Mouse (Mus musculus) c-Kit-negative CD71-positive TER-119-positive erythroid progenitor cells, embryonic 14.5 days (primary cell): ENCODE data around the gene 9330182L06Rik.

Source experiments
- DNase-seq: peaks from one replicate; pipeline ENCODE4 v3.0.0-alpha.2; 2013; ENCODE audit warnings: low read depth, low spot score

9330182L06Rik gene

GRCm38 (mm10) chr5:9265586-9266279, at the start of gene 9330182L06Rik:
9330182L06Rik (plus strand) TSS chr5:9266118.
- DNase-seq = no peak

DNA sequence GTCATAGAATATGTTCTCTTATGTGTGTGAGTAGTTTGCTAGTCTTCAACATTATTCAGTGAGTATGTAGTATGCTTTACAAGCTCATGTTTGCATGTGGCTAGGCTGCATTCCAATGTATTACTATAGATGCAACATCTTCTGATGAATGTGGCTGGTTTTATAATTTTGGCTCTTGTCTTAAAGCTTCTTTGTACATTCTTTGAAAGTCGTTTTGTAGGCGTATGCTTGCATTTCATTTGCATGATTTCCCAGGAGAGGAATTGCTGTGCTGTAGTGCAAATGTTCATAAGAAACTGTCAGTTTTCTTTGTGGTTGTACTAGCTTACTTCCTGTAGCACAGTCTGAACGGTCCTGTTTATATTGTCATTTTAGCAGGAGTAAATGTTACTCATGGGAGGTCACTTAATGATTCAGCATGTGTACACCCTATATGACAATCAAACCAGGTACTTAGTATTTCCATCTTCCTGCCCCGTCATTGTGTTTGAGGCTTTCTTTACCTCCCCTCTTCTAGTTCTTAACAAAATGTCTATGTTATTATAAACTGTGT, 38.4 kb upstream of the 9330182L06Rik start:
- DNase-seq = no peak

DNA sequence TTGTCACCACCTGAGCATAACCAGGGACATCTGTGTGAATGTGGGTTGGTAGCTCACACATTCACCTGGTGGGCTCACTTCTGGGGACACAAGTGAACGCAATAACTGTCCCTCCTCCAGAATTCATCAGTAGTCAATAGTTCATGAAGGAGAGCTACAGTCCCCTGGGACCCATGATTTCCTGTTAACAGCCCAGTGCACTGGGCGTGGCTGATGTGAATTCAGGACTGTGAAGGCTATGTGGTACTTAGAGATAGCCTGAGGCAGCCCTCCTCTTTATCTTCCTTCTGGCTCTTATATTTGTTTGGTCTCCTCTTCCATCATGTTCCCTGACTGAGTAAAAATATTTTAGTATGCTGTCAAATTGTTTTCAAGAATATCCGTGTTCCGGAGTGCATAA, 1.6 kb upstream of the 9330182L06Rik start:
- DNase-seq = no peak

- DNase-seq = no peak
Observed at GRCm38 (mm10) chr5:9266280-9266923, 484 bp downstream of the 9330182L06Rik start.

GRCm38 (mm10) chr5:9269666-9270065, 3.7 kb downstream of the 9330182L06Rik start:
- DNase-seq = no peak

GRCm38 (mm10) chr5:9272976-9273375, 7.1 kb downstream of the 9330182L06Rik start:
- DNase-seq = no peak

GRCm38 (mm10) chr5:9295777-9296549, 30.0 kb downstream of the 9330182L06Rik start:
- DNase-seq = no peak

DNA sequence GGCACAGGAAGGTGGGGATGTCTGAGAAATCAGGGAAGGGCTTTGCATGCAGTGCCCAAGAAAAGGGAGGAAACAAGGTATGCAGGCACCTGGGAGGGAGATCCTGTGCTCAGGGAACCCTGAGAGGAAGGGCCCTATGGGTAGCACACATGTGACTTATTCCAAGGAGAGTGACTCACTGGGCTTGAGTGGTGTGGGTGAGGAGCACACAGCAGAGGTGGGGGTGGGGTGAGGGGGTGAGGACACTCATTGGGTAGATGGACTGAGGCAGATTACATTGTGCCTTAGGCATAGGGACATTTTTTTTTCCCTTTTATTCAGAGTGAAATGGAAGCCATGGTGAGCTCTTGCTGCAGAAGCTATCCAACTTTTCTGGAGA, 30.6 kb downstream of the 9330182L06Rik start:
- no peak for DNase-seq

- no peak for DNase-seq
Observed at GRCm38 (mm10) chr5:9326863-9327262, 60.9 kb downstream of the 9330182L06Rik start.

DNA sequence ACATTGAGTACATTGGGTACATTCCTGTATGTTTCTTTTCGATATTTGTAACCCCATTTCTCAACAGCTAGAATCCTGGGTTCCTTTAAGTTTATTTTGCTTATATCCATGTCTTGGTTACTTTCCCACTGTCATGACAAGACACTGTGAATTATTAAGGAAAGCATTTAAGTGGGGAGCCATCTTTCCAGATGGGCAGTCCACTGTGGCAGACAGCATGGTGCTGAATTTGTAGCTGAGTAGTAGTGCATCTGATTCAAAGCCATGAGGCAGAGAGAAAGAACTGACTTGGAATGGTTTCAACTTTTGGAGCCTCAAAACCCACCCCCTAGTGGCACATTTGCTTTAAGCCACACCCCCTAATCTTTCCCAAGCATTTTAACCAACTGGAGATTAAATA, 61.6 kb downstream of the 9330182L06Rik start:
- DNase-seq = no peak

DNA sequence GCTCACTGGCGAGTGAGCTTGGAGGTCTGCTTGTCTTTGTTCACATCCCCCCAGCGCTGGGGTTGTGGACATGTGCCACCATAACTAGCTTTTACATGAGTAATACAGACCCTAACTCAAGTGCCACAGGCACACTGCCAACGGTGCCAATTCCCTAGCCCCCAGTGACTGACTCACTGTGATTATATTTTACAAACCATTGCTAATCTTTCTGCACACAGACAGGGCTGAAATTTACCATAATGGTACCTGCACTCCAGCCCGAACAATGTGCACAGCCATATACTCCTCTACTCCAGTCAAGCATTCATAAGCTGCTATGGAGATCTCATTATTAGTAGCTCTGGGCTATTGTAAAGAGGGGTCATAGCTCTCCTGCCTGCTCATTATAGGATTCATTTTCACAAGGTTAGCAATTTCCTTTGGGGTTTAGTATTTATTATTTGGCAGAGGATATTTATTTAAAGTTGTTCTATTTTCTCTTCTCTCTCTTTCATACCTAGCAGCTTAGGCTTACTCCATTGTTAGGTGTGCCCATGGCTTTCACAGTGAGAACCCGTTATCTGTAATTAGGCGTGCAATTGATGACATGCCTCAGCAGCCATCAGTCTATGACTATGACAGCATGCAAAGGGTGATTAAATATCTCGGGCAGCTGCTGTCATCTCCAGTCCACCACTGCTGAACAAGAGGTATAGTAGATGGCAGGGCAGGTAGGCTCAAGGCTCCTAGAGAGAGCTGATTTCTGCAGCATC, 73.0 kb downstream of the 9330182L06Rik start:
- DNase-seq = no peak

- DNase-seq = no peak
Observed at GRCm38 (mm10) chr5:9339511-9340173, 73.7 kb downstream of the 9330182L06Rik start.

DNA sequence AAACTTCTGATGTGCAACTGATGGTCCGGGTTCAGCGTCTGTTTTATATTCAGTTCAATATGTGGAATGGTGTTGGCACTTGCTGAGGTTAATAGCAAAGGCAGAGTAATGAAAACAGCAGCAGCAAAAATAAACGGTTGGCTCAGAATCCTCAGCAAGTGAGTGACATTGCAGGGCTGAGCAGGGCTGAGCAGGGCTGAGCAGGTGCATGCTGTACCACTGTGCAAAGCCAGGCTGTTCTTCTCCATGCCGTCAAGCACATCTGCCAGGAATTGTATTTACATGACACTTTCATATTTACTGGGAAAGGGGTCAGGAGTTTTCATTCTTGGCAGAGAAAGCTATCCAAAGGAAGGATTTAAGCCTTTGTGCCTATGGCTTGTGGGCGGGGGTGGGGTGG, 78.7 kb downstream of the 9330182L06Rik start:
- no peak for DNase-seq

GRCm38 (mm10) chr5:9345038-9345617, 79.2 kb downstream of the 9330182L06Rik start:
- DNase-seq = no peak

DNA sequence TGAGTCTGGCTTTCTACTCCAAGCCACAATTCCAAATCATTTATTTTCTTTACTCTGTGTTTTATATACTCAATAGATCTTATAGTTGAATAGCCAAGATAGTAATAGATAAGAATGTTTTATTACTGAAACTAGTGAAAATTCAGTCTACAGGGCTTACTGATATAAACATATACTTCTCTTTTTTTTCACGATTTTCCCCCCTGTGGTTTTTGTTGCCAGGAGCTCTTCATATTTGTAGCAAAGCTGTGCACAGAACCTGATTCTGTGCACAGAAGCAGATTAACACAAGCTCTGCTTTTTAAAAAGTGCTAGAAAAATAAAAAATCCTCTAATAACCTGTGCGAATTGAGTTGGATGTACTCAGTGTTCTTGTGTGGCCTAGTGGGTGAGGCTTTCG, 79.7 kb downstream of the 9330182L06Rik start:
- DNase-seq = no peak

DNA sequence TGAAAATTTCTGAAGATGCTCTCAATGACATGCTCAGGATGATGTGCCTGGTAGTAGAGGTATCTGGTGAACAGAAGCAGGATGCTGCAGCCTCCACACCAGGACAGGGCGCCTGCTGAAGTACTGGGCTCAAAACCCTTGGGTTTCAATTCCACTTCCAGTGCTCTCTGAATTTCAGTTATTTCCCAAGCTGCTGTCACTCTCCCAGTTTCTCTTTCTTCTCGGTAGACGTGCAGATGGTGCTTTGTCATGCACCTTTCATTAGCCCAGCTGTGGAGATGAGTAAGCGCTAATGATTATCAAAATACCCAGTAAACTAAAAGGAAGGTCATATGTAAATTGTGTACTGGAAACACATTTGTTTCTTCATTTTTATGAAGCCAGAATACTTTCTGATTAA, 80.6 kb downstream of the 9330182L06Rik start:
- DNase-seq = no peak

- no peak for DNase-seq
Observed at GRCm38 (mm10) chr5:9352163-9352562, 86.2 kb downstream of the 9330182L06Rik start.

- DNase-seq = no peak
Observed at GRCm38 (mm10) chr5:9352646-9353045, 86.7 kb downstream of the 9330182L06Rik start.

DNA sequence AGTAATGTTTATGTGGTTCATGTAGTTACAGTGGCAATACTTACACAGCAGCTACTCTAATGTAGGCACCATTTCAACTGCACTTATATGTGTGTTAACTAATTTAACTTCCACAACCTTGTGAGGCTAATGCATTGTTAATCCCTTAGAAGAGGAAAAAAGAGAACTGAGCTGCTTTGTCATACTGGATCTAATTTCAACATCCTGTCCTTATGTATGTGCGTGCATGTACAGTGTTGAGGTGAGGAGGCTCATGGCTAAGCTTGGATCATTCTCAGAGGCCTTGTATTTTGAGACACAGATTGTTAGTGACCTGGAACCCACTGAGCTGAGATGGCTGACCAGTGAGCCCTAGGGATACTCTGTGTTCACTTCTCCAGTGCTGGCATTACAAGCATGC, 88.3 kb downstream of the 9330182L06Rik start:
- no peak for DNase-seq

- DNase-seq = no peak
Observed at GRCm38 (mm10) chr5:9358076-9358475, 92.2 kb downstream of the 9330182L06Rik start.
